Mouse (Mus musculus) embryo, embryonic 10.5 days (tissue): ENCODE measurements around the gene Kif12.

Experiments
- DNase-seq: peaks from one replicate; pipeline ENCODE4 v3.0.0-alpha.2; 2015; ENCODE audit warnings: low spot score

The Kif12 gene

DNA sequence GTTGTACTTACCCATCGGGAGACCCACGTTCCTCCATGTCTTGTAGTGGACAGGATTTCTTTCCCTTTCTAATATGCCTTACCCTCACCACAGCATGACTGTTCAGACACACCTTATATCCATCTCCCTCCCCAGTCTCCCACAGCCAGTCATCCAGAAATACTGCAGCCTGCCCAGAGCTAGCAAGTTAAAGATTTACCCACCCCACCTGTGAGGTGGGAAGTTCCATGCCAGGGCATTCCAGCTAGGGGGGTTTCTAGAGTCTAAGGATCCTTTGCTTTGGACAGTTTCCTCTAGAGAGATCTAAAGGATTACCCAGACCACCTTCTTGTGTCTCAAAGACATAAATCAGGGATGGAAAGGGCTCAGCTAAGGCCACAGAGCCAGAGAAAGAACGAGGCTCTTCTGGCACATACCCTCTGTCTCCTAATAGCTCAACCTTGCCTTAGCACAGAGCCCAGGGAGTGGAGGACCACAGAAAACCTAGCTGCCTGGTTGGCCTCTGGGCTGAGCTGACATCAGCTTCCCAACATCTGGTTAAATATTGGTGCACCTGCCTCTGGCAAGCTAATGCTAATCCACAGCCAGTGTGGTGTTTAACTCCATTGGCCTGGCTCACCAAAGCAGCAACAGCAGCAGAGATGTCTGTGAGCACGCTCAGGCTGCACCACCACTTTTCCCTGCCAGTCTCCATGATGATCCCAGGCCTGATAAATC lies at the start of gene Kif12:
TSS of gene Kif12 (minus strand) at position 163 of the 717 bp plus-strand sequence.
- no peak for DNase-seq

DNA sequence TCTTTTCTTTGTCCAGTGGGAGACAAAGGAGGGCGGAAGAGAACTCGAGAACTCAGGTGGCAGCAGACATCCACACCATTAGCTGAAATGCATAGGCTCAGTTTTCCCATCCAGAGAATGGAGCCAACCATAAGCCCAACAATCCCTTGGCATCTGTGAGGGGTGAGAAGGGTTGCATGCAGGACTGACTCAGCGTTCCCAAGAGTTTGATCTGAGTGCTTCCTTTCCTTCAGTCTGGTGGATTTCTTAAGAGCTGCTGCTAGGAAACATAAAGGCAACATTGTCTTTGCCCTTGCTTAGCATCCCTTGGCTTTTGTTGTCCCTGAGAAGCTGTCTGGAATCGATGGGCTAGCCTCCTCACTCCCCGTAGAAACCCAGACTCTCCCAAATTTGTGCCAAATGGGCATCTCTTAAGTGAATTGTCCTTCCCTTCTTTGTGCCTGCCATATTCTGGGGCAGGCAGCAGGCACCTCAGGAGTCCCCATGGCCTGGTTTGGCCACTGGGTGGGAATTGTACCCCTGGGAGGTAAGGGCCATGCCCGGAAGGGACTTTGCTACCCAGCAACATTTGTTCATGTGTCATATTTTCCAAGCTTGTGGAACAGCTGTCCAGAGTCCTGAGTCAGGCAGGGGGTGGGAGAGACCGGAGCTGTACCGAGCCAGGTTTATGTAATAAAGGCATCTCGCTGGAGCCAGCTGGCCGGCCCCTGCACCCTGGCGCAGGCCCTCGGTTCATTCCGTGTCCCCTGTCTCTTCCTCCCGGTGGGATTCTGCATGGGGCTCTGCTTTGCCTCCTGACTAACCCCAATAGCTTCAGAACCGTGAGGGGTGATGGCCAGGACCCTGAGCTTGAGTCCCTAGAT lies 49.4 kb upstream of the Kif12 start:
- no peak for DNase-seq

GRCm38 (mm10) chr4:63219635-63220034 lies 47.7 kb upstream of the Kif12 start:
- no peak for DNase-seq

GRCm38 (mm10) chr4:63219059-63219458 lies 47.1 kb upstream of the Kif12 start:
- no peak for DNase-seq

DNA sequence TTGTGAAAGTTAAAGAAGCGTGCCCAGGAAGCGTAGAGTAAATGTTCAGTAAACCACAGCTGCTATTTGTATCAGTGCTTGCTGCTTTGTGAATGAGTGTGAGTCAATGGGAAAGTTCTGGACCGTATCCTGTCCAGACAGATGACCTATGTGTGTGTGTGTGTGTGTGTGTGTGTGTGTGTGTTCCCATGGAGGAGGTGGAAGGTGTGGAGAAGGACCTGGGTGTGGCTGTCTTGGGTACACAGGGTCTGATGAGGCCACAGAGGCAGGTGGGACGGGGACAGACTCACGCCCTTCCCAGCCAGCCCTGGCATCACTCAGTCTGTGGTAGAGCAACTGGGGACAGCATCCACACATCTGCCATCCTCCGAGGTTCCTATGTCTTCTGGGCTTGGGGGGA lies 45.6 kb upstream of the Kif12 start:
- no peak for DNase-seq

DNA sequence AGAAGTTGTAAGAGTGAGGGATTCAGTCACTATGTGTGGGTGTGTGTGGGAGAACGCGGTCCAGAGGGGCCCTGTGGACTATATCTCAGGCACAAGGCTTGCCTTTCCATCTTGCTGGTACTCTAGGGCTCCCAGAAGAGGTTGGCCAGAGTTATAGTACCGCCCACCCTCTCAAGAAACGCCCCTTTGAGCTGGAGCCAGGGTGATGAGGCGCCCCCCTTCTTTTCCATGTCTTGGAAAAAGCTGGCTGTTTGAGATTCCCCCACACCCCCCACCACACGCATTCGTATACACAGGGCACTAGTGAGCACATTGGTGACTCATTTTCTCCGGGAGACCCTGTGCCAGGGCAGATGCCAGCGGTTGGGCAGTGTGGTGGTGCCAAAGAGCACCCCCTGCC lies 44.6 kb upstream of the Kif12 start:
- peak; percentile 41 for DNase-seq

- peak; percentile 88 for DNase-seq
Observed at GRCm38 (mm10) chr4:63215993-63216531, 44.1 kb upstream of the Kif12 start.

- DNase-seq: peak; percentile 87
Observed at GRCm38 (mm10) chr4:63215185-63215992, 43.5 kb upstream of the Kif12 start.

DNA sequence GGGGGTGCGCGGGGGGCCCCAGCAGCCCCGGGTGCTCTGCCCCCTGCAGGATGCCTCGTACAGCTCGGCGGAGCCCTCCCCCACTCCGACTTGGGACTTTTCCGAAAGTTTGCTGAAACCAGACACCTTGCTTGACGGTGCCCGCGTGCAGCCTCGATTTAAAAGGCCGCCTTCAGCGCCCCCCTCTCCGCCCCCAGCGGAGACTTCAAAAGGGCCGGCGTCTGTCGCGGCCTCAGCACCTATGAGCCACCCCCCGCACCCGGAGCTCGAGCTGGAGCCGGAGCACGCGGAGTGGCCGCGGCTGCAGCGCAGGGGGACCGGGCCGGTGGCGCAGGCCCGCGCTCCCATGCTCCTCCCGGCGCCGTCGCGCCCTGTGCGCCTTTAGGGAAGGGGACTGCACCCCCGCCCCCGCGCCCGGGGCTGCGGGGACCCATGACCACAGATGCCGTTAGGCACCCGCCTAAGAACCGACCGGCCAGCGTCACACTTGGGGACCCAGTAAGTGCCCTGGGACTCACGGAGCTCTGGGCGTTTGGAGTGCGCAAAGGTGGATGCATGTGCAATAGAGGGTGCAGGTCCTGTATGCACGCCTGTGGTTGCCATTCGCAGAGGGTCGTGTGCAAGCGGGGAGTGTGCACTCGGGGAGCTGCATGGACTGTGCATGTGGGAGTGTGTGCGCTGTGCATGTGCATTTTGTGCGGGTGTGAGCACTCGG lies 42.1 kb upstream of the Kif12 start, which contains the start of gene Col27a1:
TSS of gene Col27a1 (plus strand) at position 98 of the 715 bp plus-strand sequence.
- peak; percentile 74 for DNase-seq

DNA sequence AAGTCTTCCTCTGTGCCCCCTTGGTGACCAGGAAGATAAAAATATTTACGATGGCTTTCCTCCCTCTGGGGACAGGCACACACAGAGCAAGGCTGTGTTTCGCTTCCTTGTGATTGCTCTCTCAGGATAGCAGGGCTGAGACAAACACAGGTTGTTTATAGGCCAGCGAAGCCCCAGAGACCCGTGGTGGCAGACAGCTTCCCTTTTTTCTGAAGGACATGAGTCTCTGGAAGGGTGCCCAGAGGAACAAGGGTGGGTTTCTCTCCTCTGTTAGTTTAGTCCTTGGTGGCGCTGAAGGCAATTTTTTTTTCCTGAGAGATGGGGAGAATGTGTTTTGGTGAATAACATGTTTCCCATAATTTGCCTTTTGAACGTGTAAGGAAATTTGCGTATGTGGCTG lies 33.7 kb upstream of the Kif12 start:
- no peak for DNase-seq

- DNase-seq: no peak
Observed at GRCm38 (mm10) chr4:63203874-63204273, 31.9 kb upstream of the Kif12 start.

DNA sequence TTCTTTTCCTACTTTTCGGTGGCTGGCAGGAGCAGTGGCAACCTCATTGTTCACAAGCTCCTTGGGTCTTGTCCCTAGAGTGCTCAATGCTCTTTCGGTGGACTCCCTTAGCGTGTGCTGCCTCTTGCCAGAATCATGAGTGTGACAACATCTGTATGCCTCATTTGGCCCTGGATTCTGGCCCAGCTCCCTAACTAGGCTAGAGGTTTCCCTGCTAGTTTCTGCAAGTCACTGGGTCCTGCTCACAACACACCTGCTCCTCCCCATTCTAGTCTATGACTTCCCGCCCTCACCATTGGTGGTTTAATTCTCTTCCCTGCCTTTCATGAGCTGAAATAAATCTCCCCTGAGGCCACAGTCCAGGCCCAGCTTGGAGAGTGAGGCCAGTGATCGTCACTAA lies 27.4 kb upstream of the Kif12 start:
- DNase-seq: no peak

- no peak for DNase-seq
Observed at GRCm38 (mm10) chr4:63194366-63194765, 22.4 kb upstream of the Kif12 start.

DNA sequence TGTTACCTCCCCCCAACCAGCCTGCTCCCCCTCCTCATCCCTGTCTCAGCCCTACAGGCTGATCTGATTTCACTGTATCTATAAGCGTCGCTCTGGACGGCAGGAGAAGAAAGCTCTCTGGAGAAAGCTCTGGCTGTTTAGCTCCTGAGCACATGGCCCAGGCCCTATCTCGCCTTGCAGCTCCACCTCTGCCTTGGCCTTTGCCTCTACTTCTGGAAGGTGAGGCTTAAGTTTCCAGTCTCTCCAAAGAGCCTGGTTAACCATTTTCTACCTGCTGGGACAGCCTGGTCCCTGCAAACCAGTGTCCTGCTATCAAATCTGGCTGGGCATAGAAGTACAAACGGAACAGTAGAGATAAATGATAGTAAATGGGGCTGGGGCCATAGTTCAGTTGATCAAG lies 19.7 kb upstream of the Kif12 start:
- DNase-seq: no peak

DNA sequence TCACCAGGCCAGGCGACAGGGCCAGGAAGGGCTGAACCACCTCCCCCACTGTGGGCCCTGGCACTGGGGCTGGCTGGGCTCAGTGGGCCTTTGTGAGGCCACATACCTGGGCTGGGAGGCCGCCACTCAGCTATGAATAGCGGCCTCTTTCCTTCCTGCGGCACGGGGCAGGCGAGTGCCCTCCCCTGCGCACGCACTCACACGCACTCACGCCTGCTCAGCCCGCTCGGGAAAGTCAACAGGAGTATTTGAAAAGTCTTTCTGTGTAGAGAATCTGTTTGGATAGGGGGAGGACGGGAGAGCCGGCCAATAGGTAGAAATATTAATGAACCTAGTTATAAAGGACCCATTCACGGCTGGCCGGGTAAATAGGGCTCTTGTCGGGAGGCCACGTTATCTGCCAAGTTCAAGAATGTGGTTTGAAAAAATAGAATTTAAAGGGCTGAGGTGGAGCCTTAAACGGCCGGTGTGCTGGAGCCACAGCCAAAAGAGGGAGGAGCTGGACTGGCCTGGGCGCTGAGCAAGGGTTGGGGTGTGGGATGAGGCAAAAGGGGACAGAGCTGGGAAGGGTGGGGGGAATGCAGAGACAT lies 14.4 kb upstream of the Kif12 start:
- no peak for DNase-seq

DNA sequence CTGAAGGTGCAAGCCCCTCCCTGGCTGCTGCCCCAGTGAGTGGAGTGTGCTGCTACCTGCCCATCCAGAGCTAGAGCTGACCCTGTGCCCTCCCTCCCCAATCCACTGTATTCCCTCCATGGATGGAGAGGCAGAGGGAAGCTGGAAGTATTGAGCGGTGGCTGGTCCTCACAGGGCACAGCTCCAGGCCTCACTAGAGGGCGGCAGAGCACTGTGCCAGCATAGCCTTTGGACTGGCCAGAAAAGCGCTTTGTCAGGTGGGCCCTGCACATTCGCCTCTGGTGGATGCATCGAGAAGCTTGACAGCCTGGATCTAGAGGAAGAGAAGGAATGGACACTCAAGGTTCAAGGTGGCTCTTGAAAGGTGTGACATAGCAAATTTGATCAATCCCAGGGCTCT lies 9.6 kb upstream of the Kif12 start:
- DNase-seq: peak; percentile 82

- no peak for DNase-seq
Observed at GRCm38 (mm10) chr4:63171122-63171521, 809 bp downstream of the Kif12 start.

GRCm38 (mm10) chr4:63170061-63170460 lies 1.9 kb downstream of the Kif12 start:
- no peak for DNase-seq

DNA sequence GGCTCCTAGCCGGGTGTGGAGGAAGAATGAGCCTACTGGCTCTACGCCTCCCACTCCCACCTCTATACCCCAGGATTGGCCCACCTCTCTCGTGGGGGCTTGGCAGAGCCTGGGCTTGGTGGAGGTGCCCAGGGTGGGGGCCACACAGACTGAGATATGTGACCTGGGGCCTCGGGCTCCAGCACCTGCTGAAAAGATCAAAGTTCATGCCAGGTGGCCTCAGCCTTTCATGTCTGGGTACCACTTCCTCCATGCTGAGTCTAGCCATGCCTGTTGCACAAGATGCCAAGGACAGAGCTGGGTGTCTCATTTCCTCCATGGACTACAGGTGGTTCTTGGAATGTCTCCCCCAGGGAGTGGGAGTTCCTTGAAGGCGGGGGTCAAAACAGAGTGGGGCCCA lies 5.6 kb downstream of the Kif12 start:
- no peak for DNase-seq

GRCm38 (mm10) chr4:63165636-63166035 lies 6.3 kb downstream of the Kif12 start:
- no peak for DNase-seq

- DNase-seq: peak; percentile 94
Observed at GRCm38 (mm10) chr4:63158961-63159592, 12.9 kb downstream of the Kif12 start.
